In the genomic region with DNA sequence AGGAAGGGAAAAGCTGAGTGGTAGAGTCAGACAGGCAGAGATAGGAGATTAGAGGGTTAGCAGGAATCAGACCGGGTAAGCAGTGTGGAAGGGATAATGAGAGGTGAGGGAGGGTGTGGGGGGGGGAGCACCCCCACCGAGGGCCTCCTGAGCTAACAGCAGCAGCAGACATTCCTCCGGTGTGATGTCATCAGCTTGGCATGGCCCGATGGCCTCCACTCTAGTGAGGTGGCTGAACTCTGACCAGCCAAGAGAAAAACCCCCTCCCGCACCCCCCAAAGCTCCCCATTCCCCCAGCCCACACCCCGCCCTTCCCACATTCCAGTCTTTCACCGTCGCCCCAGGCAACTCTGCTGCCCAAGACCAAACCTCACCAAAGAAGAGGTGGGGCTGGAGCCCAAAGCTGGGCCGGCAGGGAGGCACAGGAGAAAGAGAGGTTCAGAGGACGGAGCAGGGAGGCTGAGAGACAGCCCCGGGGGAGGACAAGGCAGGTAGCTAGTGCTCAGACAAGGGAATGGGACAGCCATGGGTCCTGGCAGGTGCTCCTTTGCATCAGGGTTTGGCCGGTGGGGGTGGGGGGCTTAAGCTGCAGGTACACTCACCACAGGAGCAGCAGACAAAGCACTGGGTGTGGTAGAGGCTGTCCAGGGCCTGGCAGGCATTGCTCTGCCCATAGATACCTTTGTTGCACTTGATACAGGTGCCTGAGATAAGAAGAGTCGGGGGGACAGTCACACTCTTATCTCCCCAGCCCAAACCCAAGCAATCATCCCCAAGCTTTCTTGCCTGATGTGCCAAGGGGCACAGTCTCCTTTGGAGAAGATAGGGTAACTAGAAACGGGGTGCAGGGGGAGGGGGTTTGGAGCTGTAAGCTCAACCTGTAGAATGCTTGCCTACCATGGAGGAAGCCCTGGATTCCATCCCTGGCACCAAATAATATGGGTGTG, we compare ENCODE assay signal across 7 mouse cellular contexts. TPM values are rescaled to one million over a fixed set of nuclear protein-coding genes. Genes with fewer than 3 reads are reported as not detected.
DNase-seq lines count a peak whose midpoint lies in the region; ATAC-seq and TF ChIP-seq lines count a peak whose summit lies in the region.

No protein-coding gene starts in this region.

- peak overlapping the region; percentile 99 for H3K27ac ChIP-seq in forebrain, embryonic 10.5 days
- peak overlapping the region; percentile 97 for H3K27ac ChIP-seq in lung, embryonic 15.5 days
- H3K27ac ChIP-seq in stomach, postnatal 0 days (replicated peaks): peak overlapping the region; percentile 88

- H3K4me2 ChIP-seq in lung, embryonic 15.5 days: peak overlapping the region; percentile 62
- H3K4me2 ChIP-seq in stomach, postnatal 0 days (replicated peaks; ENCODE audit: low read depth): peak overlapping the region; percentile 95

- no peak for TF ChIP-seq EP300 in stomach, postnatal 0 days (optimal IDR thresholded peaks at IDR 0.05)

- peaks cover 83% of the 10 kb centered on the region for H3K4me1 ChIP-seq in forebrain, embryonic 10.5 days
- peaks cover 48% of the 10 kb centered on the region for H3K4me1 ChIP-seq in lung, embryonic 15.5 days
- peaks cover 6% of the 10 kb centered on the region; the same call in 1 of the 2 replicates for H3K4me1 ChIP-seq in stomach, postnatal 0 days (replicated peaks; ENCODE audit: control insufficient read depth, insufficient read depth)

- DNase-seq in adrenal gland, postnatal 10 days: peak; percentile 65
- peak; percentile 95 for DNase-seq in forebrain, embryonic 10.5 days (ENCODE audit: extremely low spot score, low spot score)
- DNase-seq in kidney, adult 18-20 months: peak; percentile 75
- DNase-seq in stomach, postnatal 0 days (ENCODE audit: low spot score): peak; percentile 80
- DNase-seq in ovary, postnatal 10 days (ENCODE audit: low spot score): no peak
- no peak for DNase-seq in cerebellum, adult 8-10 months

- peaks cover 3% of the 10 kb centered on the region; the same call in 1 of the 2 replicates for H3K27me3 ChIP-seq in forebrain, embryonic 10.5 days (ENCODE audit: poor library complexity, severe bottlenecking)
- H3K27me3 ChIP-seq in lung, embryonic 15.5 days: no peaks in the 10 kb centered on the region
- H3K27me3 ChIP-seq in stomach, postnatal 0 days (ENCODE audit: control insufficient read depth, insufficient read depth, low read length): no peaks in the 10 kb centered on the region

- peak overlapping the region; percentile 94 for H3K9ac ChIP-seq in lung, embryonic 15.5 days
- peak overlapping the region; percentile 47 for H3K9ac ChIP-seq in stomach, postnatal 0 days (ENCODE audit: low read length)

- H3K4me3 ChIP-seq in forebrain, embryonic 10.5 days: peak overlapping the region; percentile 86
- peak overlapping the region; percentile 81 for H3K4me3 ChIP-seq in lung, embryonic 15.5 days
- H3K4me3 ChIP-seq in stomach, postnatal 0 days (ENCODE audit: low read depth, low read length): peak overlapping the region; percentile 83

- peaks cover 71% of the 10 kb centered on the region for H3K36me3 ChIP-seq in forebrain, embryonic 10.5 days (replicated peaks)
- H3K36me3 ChIP-seq in lung, embryonic 15.5 days: peaks cover 36% of the 10 kb centered on the region
- peaks cover 3% of the 10 kb centered on the region; the same call in 1 of the 2 replicates for H3K36me3 ChIP-seq in stomach, postnatal 0 days (ENCODE audit: control insufficient read depth, insufficient read depth, low read length)

- ATAC-seq in lung, embryonic 15.5 days (ENCODE audit: borderline replicate concordance, extremely low read depth, low FRiP score, low TSS enrichment): peak; percentile 49
- peak; percentile 69 for ATAC-seq in stomach, postnatal 0 days (ENCODE audit: low FRiP score, low TSS enrichment)

- no peak for TF ChIP-seq CTCF in stomach, postnatal 0 days (IDR thresholded peaks at IDR 0.05; ENCODE audit: low read depth)

- 2% methylated on average over 14 of the region's 14 CpGs for WGBS in forebrain, embryonic 10.5 days
- WGBS in lung, embryonic 15.5 days: 16% methylated on average over 14 of the region's 14 CpGs
- 16% methylated on average over 14 of the region's 14 CpGs for WGBS in stomach, postnatal 0 days

- no peaks in the 10 kb centered on the region for H3K9me3 ChIP-seq in forebrain, embryonic 10.5 days
- H3K9me3 ChIP-seq in lung, embryonic 15.5 days: no peaks in the 10 kb centered on the region
- no peaks in the 10 kb centered on the region for H3K9me3 ChIP-seq in stomach, postnatal 0 days (ENCODE audit: control insufficient read depth, low read length)

RNA-seq across cellular contexts. Expression of a gene that starts 4.3 kb away (rescaled TPM):
- 10 to 100 TPM; 18.9 to 20.7 TPM for total RNA-seq in adrenal gland, postnatal 10 days (2021)
- polyA plus RNA-seq in forebrain, embryonic 10.5 days (2016; fragmentation: Nextera tagmentation; extraction: Ambion mirVana): 79.1 and 98.7 TPM in 2 replicates
- polyA plus RNA-seq in lung, embryonic 15.5 days (2015; fragmentation: Nextera tagmentation; extraction: Ambion mirVana): 49.0 and 52.8 TPM in 2 replicates
- polyA plus RNA-seq in stomach, postnatal 0 days (2015; fragmentation: Nextera tagmentation; extraction: Ambion mirVana): 18.9 and 26.4 TPM in 2 replicates

RNA-seq across cellular contexts. Expression of a gene that starts 18.6 kb away (rescaled TPM):
- total RNA-seq in adrenal gland, postnatal 10 days (2021): 10 to 100 TPM; 31.0 to 32.5 TPM
- polyA plus RNA-seq in forebrain, embryonic 10.5 days (2016; fragmentation: Nextera tagmentation; extraction: Ambion mirVana): 59.1 and 65.4 TPM in 2 replicates
- polyA plus RNA-seq in lung, embryonic 15.5 days (2015; fragmentation: Nextera tagmentation; extraction: Ambion mirVana): 58.1 and 68.7 TPM in 2 replicates
- polyA plus RNA-seq in stomach, postnatal 0 days (2015; fragmentation: Nextera tagmentation; extraction: Ambion mirVana): 23.7 and 24.1 TPM in 2 replicates

RNA-seq across cellular contexts. Expression of a gene that starts 32.7 kb away (rescaled TPM):
- total RNA-seq in adrenal gland, postnatal 10 days (2021): 1 to 10 TPM; 4.9 to 6.9 TPM
- polyA plus RNA-seq in forebrain, embryonic 10.5 days (2016; fragmentation: Nextera tagmentation; extraction: Ambion mirVana): 9.5 and 11.0 TPM in 2 replicates
- polyA plus RNA-seq in lung, embryonic 15.5 days (2015; fragmentation: Nextera tagmentation; extraction: Ambion mirVana): 8.6 and 8.8 TPM in 2 replicates
- 2.4 and 3.0 TPM in 2 replicates for polyA plus RNA-seq in stomach, postnatal 0 days (2015; fragmentation: Nextera tagmentation; extraction: Ambion mirVana)

RNA-seq across cellular contexts. Expression of a gene that starts 44.8 kb away (rescaled TPM):
- 100 to 1,000 TPM; 226 to 247 TPM for total RNA-seq in adrenal gland, postnatal 10 days (2021)
- 478 and 497 TPM in 2 replicates for polyA plus RNA-seq in forebrain, embryonic 10.5 days (2016; fragmentation: Nextera tagmentation; extraction: Ambion mirVana)
- 378 and 407 TPM in 2 replicates for polyA plus RNA-seq in lung, embryonic 15.5 days (2015; fragmentation: Nextera tagmentation; extraction: Ambion mirVana)
- 279 and 291 TPM in 2 replicates for polyA plus RNA-seq in stomach, postnatal 0 days (2015; fragmentation: Nextera tagmentation; extraction: Ambion mirVana)

RNA-seq across cellular contexts. Expression of a gene that starts 48.2 kb away (rescaled TPM):
- total RNA-seq in adrenal gland, postnatal 10 days (2021): not detected
- 0.05 and 0.12 TPM in 2 replicates for polyA plus RNA-seq in forebrain, embryonic 10.5 days (2016; fragmentation: Nextera tagmentation; extraction: Ambion mirVana)
- 0.94 and 4.7 TPM in 2 replicates for polyA plus RNA-seq in lung, embryonic 15.5 days (2015; fragmentation: Nextera tagmentation; extraction: Ambion mirVana)
- polyA plus RNA-seq in stomach, postnatal 0 days (2015; fragmentation: Nextera tagmentation; extraction: Ambion mirVana): 0.02 TPM in 1 of 2 replicates, not detected in the other

Comparison
In these comparisons a context has a peak if more than half of its experiments do, and no peak if none do; other contexts are left out.
1. DNase-seq: peak in adrenal gland, postnatal 10 days (single experiment), forebrain, embryonic 10.5 days (single experiment), kidney, adult 18-20 months (single experiment) and stomach, postnatal 0 days (single experiment); none in ovary, postnatal 10 days (single experiment) and cerebellum, adult 8-10 months (single experiment).
2. Peak in every context shown above with its lines, with median percentiles within 50 percentile points of each other: H3K27ac ChIP-seq and H3K4me3 ChIP-seq.